Comparison of ENCODE assay signal across 21 mouse cellular contexts in genomic region chr7:67747731-67748305, GRCm38 (mm10). TPM values are rescaled to one million over a fixed set of nuclear protein-coding genes. Genes with fewer than 3 reads are reported as not detected.
DNase-seq lines count a peak whose midpoint lies in the region; ATAC-seq and TF ChIP-seq lines count a peak whose summit lies in the region.
"Had no signal": no experiment of that assay in that cellular context is flagged by ENCODE, and none has a peak within 500 bp of the region (broad histone marks: within the 10 kb centered on the region; RNA-seq: fewer than 3 reads in every experiment).

No protein-coding gene starts in this region.

- H3K36me3 ChIP-seq in intestine, embryonic 14.5 days (ENCODE audit: control insufficient read depth, insufficient read depth, low read length), result no peaks in the 10 kb centered on the region
- no peaks in the 10 kb centered on the region; the same call in 1 of the 2 replicates for H3K36me3 ChIP-seq in intestine, postnatal 0 days (ENCODE audit: control insufficient read depth, insufficient read depth)
- H3K36me3 ChIP-seq in stomach, embryonic 16.5 days (ENCODE audit: control insufficient read depth, insufficient read depth, low read length), result no peaks in the 10 kb centered on the region

- TF ChIP-seq CTCF in intestine, postnatal 0 days (IDR thresholded peaks at IDR 0.05; ENCODE audit: low read depth), result no peak

- H3K4me2 ChIP-seq in intestine, embryonic 14.5 days (ENCODE audit: low read length), result no peak overlapping the region
- H3K4me2 ChIP-seq in intestine, postnatal 0 days (replicated peaks; ENCODE audit: low read depth), result no peak overlapping the region
- H3K4me2 ChIP-seq in stomach, embryonic 16.5 days (ENCODE audit: low read depth, low read length), result no peak overlapping the region
- H3K4me2 ChIP-seq: forebrain, embryonic 13.5 days had no signal

- peak; percentile 36; the same call in 1 of the 2 replicates for ATAC-seq in intestine, embryonic 14.5 days (replicated peaks; ENCODE audit: low FRiP score, low TSS enrichment, low read depth)
- no peak for ATAC-seq in intestine, postnatal 0 days
- ATAC-seq in activated CD4-positive, CD25-positive, alpha-beta regulatory T cell, adult 4 months, result peak; percentile 59
- peak; percentile 48; the same call in 1 of the 2 replicates for ATAC-seq in stomach, embryonic 16.5 days (ENCODE audit: insufficient read depth, low FRiP score)
- ATAC-seq: forebrain, embryonic 13.5 days; liver, postnatal 0 days; midbrain, embryonic 16.5 days had no signal

- 70% methylated on average over 4 of the region's 4 CpGs for WGBS in intestine, embryonic 14.5 days
- WGBS in intestine, postnatal 0 days, result 76% methylated on average over 4 of the region's 4 CpGs
- 77% methylated on average over 4 of the region's 4 CpGs for WGBS in stomach, embryonic 16.5 days

- H3K27me3 ChIP-seq in intestine, embryonic 14.5 days (replicated peaks; ENCODE audit: control insufficient read depth, insufficient read depth, low read length), result no peaks in the 10 kb centered on the region
- H3K27me3 ChIP-seq in intestine, postnatal 0 days (replicated peaks; ENCODE audit: control insufficient read depth, insufficient read depth, low read length), result no peaks in the 10 kb centered on the region
- no peaks in the 10 kb centered on the region for H3K27me3 ChIP-seq in stomach, embryonic 16.5 days (ENCODE audit: control insufficient read depth, insufficient read depth, low read length)
- H3K27me3 ChIP-seq: forebrain, embryonic 13.5 days had no signal

- DNase-seq in intestine, embryonic 14.5 days (ENCODE audit: low spot score), result no peak
- DNase-seq in CD4-positive helper T cell, adult 2 months (ENCODE audit: low read depth, low spot score), result peak; percentile 22
- no peak for DNase-seq in lung, postnatal 4 days
- no peak for DNase-seq in testis, postnatal 14 days (ENCODE audit: low spot score)
- no peak for DNase-seq in urinary bladder, postnatal 10 days (ENCODE audit: low spot score)
- DNase-seq: adrenal gland, postnatal 36 days; cerebellum, adult 2 months; cerebellum, postnatal 36 days; gastrocnemius, postnatal 36 days; kidney, adult 11 months; left cerebral cortex, postnatal 4 days; liver, postnatal 0 days; lung, postnatal 10 days had no signal

- H3K4me1 ChIP-seq in intestine, embryonic 14.5 days (replicated peaks; ENCODE audit: control insufficient read depth, insufficient read depth, low read length), result 0 out of 2 replicates have a peak, but pooled peaks cover 8% of the 10 kb centered on the region
- H3K4me1 ChIP-seq in intestine, postnatal 0 days (replicated peaks; ENCODE audit: control insufficient read depth, insufficient read depth, low read length), result no peaks in the 10 kb centered on the region
- peaks cover 7% of the 10 kb centered on the region; the same call in 1 of the 2 replicates for H3K4me1 ChIP-seq in stomach, embryonic 16.5 days (ENCODE audit: control insufficient read depth, insufficient read depth, low read length)

- no peak overlapping the region for H3K9ac ChIP-seq in intestine, embryonic 14.5 days (ENCODE audit: low read length)
- H3K9ac ChIP-seq in intestine, postnatal 0 days (ENCODE audit: low read depth, low read length), result no peak overlapping the region
- H3K9ac ChIP-seq in stomach, embryonic 16.5 days (ENCODE audit: low read length), result no peak overlapping the region
- H3K9ac ChIP-seq: forebrain, embryonic 13.5 days; liver, postnatal 0 days had no signal

- no peak overlapping the region for H3K4me3 ChIP-seq in intestine, embryonic 14.5 days (ENCODE audit: low read depth, low read length)
- no peak overlapping the region for H3K4me3 ChIP-seq in intestine, postnatal 0 days (ENCODE audit: low read depth, low read length)
- no peak overlapping the region for H3K4me3 ChIP-seq in stomach, embryonic 16.5 days (replicated peaks; ENCODE audit: low read length)
- H3K4me3 ChIP-seq: forebrain, embryonic 13.5 days; layer of hippocampus, adult 2 months; megakaryocyte, embryonic 14.5 days had no signal

- H3K27ac ChIP-seq in intestine, embryonic 14.5 days (ENCODE audit: low read depth), result no peak overlapping the region
- H3K27ac ChIP-seq in intestine, postnatal 0 days (ENCODE audit: low read depth, low read length), result no peak overlapping the region
- H3K27ac ChIP-seq in stomach, embryonic 16.5 days (ENCODE audit: low read length), result no peak overlapping the region
- H3K27ac ChIP-seq: forebrain, embryonic 13.5 days; kidney, postnatal 0 days; layer of hippocampus, adult 2 months had no signal

- no peaks in the 10 kb centered on the region for H3K9me3 ChIP-seq in intestine, embryonic 14.5 days (ENCODE audit: control insufficient read depth, low read length)
- no peaks in the 10 kb centered on the region for H3K9me3 ChIP-seq in intestine, postnatal 0 days (ENCODE audit: control insufficient read depth)
- H3K9me3 ChIP-seq in stomach, embryonic 16.5 days (replicated peaks; ENCODE audit: control insufficient read depth, low read length), result no peaks in the 10 kb centered on the region
- H3K9me3 ChIP-seq: forebrain, embryonic 13.5 days had no signal

RNA-seq across cellular contexts. Expression of gene Synm, which starts 11.7 kb away (rescaled TPM):
- polyA plus RNA-seq in intestine, embryonic 14.5 days (2014; fragmentation: Nextera tagmentation; extraction: Ambion mirVana), result 2.3 and 2.4 TPM in 2 replicates
- 12.6 and 14.8 TPM in 2 replicates for polyA plus RNA-seq in intestine, postnatal 0 days (2015; fragmentation: Nextera tagmentation; extraction: Ambion mirVana)
- not detected for polyA plus RNA-seq in activated CD4-positive, CD25-positive, alpha-beta regulatory T cell, adult 4 months (2017; shearing (Covaris generic))
- 8.1 and 9.5 TPM in 2 replicates for polyA plus RNA-seq in stomach, embryonic 16.5 days (2015; fragmentation: Nextera tagmentation; extraction: Ambion mirVana)
